17 mouse cellular contexts compared by ENCODE assay signal in the genomic region with DNA sequence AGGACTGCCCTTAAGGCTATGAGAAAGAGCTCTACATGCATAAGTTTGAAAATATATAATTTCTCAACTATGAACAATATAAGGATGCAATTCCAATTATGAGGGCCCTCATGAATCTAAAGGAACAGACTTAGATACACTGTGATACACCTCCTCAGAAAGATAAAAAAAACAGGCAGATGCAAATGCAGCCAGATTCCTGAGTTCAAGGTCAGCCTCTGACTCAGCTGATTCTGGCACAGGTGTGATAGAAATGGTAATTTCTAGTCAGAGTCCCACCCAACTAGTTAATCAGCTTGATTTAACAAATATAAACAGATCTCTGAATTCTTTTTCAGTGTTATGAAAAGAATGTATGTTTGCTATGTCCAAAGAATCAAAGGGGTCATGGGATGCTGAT.
DNase-seq lines count a peak whose midpoint lies in the region.
"Had no signal": no experiment of that assay in that cellular context is flagged by ENCODE, and none has a peak within 500 bp of the region (broad histone marks: within the 10 kb centered on the region; RNA-seq: fewer than 3 reads in every experiment).

No protein-coding gene starts in this region.

- DNase-seq in ES-CJ7 (ENCODE audit: low read depth, low spot score) (peak; percentile 81), ZHBTc4 (ENCODE audit: low read depth, low spot score) (peak; percentile 62)
- peak; percentile 63 for DNase-seq in Muller cell, postnatal 12 days (ENCODE audit: inconsistent ontology term)
- no peak for DNase-seq in ovary, postnatal 36 days (ENCODE audit: low spot score)
- DNase-seq in heart, adult 11 months, result no peak
- DNase-seq: adrenal gland, adult 2 months; adrenal gland, postnatal 10 days; adrenal gland, postnatal 25 days; B cell, adult 2 months; cerebellum, adult 11 months; cerebellum, adult 18-20 months; cerebellum, adult 8-10 months; cerebellum, adult 9-11 months; cerebellum, postnatal 14 days; cerebellum, postnatal 36 days; embryo, embryonic 11 days; forebrain, postnatal 0 days had no signal

Comparison
In these comparisons a context has a peak if more than half of its experiments do, and no peak if none do; other contexts are left out.
1. DNase-seq: peak in ES-CJ7 (single experiment), Muller cell, postnatal 12 days (single experiment) and ZHBTc4 (single experiment); none in ovary, postnatal 36 days (single experiment) and heart, adult 11 months (single experiment).